Mouse (Mus musculus): ENCODE measurements around the gene Rufy1. TPM values are rescaled to one million over a fixed set of nuclear protein-coding genes. Genes with fewer than 3 reads are reported as not detected.

Rufy1 gene
- polyA plus RNA-seq, 1 experiment from 2014 or later = 28.9 TPM

DNA sequence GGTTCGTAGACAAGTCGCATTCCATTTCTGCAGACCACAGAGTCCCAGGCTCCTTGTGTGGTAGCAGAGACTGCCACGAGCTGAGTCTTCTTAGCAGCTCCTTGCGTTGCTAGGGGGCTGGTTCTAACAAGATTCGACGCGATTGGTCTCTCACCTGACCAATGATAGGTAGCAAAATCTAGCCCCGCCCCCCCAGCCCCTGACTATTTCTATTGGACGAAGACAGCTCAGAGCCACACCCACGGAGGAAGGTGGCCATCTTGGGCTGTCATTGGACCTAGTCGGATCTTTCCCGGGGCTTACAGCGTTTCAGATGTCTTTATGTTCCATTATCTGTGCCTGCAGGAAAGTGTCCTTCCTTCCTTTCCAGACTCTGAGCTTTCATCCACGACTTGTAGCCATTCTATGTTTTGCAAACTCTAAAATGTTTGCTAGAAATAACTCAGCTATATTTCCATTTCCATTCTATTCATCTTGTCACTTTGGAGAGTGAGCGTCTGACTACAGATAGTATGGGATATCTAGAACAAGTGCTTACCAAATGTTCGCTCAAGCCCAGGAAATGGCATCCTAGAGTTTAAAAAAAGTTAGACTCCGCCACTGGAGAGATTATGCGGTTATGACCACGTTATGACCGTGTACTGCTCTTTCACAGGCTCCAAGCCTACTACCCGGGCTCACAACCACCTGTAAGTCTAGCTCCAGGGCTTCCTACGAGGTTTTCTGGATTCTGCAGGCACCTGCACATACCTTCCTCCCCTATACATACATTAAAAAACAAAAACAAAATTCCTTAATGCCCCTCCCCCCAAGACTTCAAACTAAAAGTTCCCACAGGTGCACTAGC lies 8.8 kb downstream of the Rufy1 start:
- H3K9ac ChIP-seq = no peak overlapping the region
- peaks cover 28% of the 10 kb centered on the region for H3K36me3 ChIP-seq
- no peak overlapping the region; the same call in 1 of the 2 replicates for H3K27ac ChIP-seq
- H3K27me3 ChIP-seq = no peaks in the 10 kb centered on the region
- H3K4me3 ChIP-seq = peak overlapping the region; percentile 37
- peak; percentile 89 for ATAC-seq (replicated peaks; ENCODE audit: insufficient number of reproducible peaks, insufficient read depth, low FRiP score, low read depth)
- H3K9me3 ChIP-seq (replicated peaks) = no peaks in the 10 kb centered on the region
- peaks cover 10% of the 10 kb centered on the region for H3K4me1 ChIP-seq (replicated peaks)
- H3K4me2 ChIP-seq = peak overlapping the region; percentile 66
- 22% methylated on average over 22 of the region's 22 CpGs for WGBS

DNA sequence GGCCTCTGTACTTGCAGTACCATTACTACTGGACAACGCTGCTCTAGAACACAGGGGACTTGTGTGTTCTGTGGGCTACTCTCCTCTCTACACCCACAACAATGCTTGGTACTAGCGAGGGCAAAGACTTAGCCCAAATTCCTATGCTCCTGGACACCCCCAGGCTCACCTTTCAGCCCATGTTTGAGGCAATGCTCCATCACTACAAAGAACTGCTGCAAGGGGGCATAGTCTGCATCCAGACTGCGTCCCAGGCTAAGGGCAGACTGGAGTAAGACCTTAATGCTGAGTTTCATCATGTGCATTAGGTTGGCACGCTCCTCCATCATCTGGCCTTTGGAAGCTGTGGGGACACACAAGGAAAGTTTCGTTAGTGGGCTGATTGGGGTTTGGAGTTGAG lies 9.5 kb downstream of the Rufy1 start:
- Histone ChIP-seq H3K4me2 (peak overlapping the region; percentile 66), H3K36me3 (peaks cover 35% of the 10 kb centered on the region), H3K4me3 (peak overlapping the region; percentile 37), H3K9me3 (replicated peaks) (no peaks in the 10 kb centered on the region), H3K4me1 (replicated peaks) (peaks cover 10% of the 10 kb centered on the region), H3K27ac (no peak overlapping the region), H3K9ac (no peak overlapping the region), H3K27me3 (no peaks in the 10 kb centered on the region)
- WGBS = 54% methylated on average over 5 of the region's 5 CpGs
- peak; percentile 5; the same call in 1 of the 2 replicates for ATAC-seq (replicated peaks; ENCODE audit: insufficient number of reproducible peaks, insufficient read depth, low FRiP score, low read depth)

DNA sequence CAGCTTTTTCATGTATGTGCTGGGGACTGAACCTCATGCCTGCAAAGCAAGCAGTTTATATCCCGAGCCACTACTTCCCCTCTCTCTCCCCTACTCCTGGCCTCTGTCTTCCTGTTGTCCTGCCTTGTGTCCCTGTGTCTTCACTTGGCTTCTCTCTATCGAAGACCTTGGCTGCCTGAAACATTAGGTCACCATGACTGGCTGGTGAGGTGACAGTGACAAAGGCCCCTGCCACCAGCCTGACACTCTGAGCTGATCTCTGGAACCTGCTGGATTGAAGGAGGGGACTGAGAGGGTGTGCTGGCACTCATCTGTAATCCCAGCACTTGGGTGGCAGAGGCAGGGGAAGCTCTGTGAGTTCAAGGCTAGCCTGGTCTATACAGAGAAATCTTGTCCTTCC lies 13.1 kb downstream of the Rufy1 start:
- Histone ChIP-seq H3K9me3 (replicated peaks) (no peaks in the 10 kb centered on the region), H3K4me2 (no peak overlapping the region), H3K27me3 (no peaks in the 10 kb centered on the region), H3K4me1 (replicated peaks) (peaks cover 10% of the 10 kb centered on the region), H3K27ac (no peak overlapping the region), H3K4me3 (no peak overlapping the region), H3K9ac (no peak overlapping the region), H3K36me3 (peaks cover 49% of the 10 kb centered on the region)
- ATAC-seq (replicated peaks; ENCODE audit: insufficient number of reproducible peaks, insufficient read depth, low FRiP score, low read depth) = no peak
- whole genome bisulfite sequencing = 42% methylated on average over 2 of the region's 2 CpGs

GRCm38 (mm10) chr11:50415563-50416241 lies 15.2 kb downstream of the Rufy1 start:
- 85% methylated on average over 6 of the region's 6 CpGs for WGBS

DNA sequence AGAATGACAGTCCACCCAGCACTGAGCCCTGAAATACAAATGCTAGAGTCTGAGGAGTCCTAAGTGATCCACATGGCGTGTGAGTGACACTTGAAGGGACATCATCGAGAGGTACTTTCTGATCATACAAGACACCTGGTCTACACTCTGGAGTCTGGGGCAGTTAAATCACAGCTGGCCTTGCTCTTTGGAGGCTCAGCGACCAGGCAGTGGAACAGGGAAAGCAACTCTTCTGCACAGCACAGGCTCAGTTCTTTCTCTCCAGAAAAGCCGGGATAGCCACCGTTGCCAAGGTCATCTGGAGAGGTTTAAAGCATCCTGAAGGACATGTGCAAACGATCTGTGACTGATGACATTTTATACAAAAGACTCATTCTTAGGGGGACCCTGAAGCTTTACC lies 23.7 kb downstream of the Rufy1 start:
- no peak for ATAC-seq (replicated peaks; ENCODE audit: insufficient number of reproducible peaks, insufficient read depth, low FRiP score, low read depth)
- H3K27ac ChIP-seq = no peak overlapping the region
- WGBS = 52% methylated on average over 6 of the region's 6 CpGs
- H3K4me2 ChIP-seq = no peak overlapping the region
- H3K4me1 ChIP-seq (replicated peaks) = peaks cover 18% of the 10 kb centered on the region
- H3K36me3 ChIP-seq = peaks cover 44% of the 10 kb centered on the region
- no peaks in the 10 kb centered on the region for H3K9me3 ChIP-seq (replicated peaks)
- H3K9ac ChIP-seq = no peak overlapping the region
- no peak overlapping the region for H3K4me3 ChIP-seq
- H3K27me3 ChIP-seq = no peaks in the 10 kb centered on the region

More at GRCm38 (mm10) chr11:50415563-50416241, 15.2 kb downstream of the Rufy1 start:
- peaks cover 51% of the 10 kb centered on the region for H3K36me3 ChIP-seq
- no peak overlapping the region for H3K4me2 ChIP-seq
- no peak overlapping the region for H3K4me3 ChIP-seq
- no peak for ATAC-seq (replicated peaks; ENCODE audit: insufficient number of reproducible peaks, insufficient read depth, low FRiP score, low read depth)
- no peaks in the 10 kb centered on the region for H3K4me1 ChIP-seq (replicated peaks)
- no peaks in the 10 kb centered on the region for H3K9me3 ChIP-seq (replicated peaks)
- no peak overlapping the region for H3K9ac ChIP-seq
- H3K27ac ChIP-seq = no peak overlapping the region
- no peaks in the 10 kb centered on the region for H3K27me3 ChIP-seq

DNA sequence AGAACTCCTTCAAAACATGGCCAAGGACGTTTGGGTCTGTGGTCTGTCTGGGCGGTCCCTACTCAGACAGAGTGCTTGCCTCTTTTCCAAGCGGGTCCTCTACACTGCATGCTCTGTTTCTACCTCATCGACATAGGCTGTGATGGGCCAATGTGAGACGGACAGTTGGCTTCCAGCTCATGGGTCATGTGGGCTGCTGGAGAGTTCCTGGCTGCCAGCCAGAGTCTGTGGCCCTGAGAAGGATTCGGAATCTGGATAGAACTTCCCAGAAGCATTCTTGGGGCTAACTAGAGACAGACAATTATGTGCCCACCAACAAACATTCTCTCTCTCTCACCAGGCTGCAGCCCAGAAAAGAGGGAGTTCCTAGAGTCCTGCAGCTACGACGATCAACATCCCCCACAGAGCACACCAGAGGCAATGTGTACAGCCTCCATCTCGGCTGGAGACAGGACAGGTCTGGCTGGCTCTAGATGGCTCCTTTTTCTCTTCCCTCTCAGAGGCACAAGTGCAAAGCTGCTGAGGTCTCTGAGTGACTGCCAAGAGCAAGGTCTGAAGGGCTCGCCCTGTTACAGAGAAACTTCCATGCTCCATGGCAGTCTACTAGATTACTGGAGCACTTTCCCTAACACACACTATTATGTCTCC lies 27.4 kb downstream of the Rufy1 start:
- Histone ChIP-seq H3K9ac (no peak overlapping the region), H3K4me3 (no peak overlapping the region), H3K27ac (peak overlapping the region; percentile 81), H3K4me2 (peak overlapping the region; percentile 21), H3K27me3 (no peaks in the 10 kb centered on the region), H3K36me3 (peaks cover 55% of the 10 kb centered on the region), H3K9me3 (replicated peaks) (no peaks in the 10 kb centered on the region), H3K4me1 (replicated peaks) (peaks cover 19% of the 10 kb centered on the region)
- peak; percentile 63 for ATAC-seq (replicated peaks; ENCODE audit: insufficient number of reproducible peaks, insufficient read depth, low FRiP score, low read depth)
- WGBS = 40% methylated on average over 10 of the region's 10 CpGs

- H3K27ac ChIP-seq = peak overlapping the region; percentile 81
- no peak overlapping the region for H3K9ac ChIP-seq
- H3K4me1 ChIP-seq (replicated peaks) = peaks cover 19% of the 10 kb centered on the region
- H3K4me3 ChIP-seq = no peak overlapping the region
- no peaks in the 10 kb centered on the region for H3K27me3 ChIP-seq
- 81% methylated on average over 3 of the region's 3 CpGs for WGBS
- H3K36me3 ChIP-seq = peaks cover 62% of the 10 kb centered on the region
- no peak overlapping the region for H3K4me2 ChIP-seq
- no peaks in the 10 kb centered on the region for H3K9me3 ChIP-seq (replicated peaks)
- no peak for ATAC-seq (replicated peaks; ENCODE audit: insufficient number of reproducible peaks, insufficient read depth, low FRiP score, low read depth)
Measured at GRCm38 (mm10) chr11:50402481-50402880, 28.4 kb downstream of the Rufy1 start.

- no peak for ATAC-seq (replicated peaks; ENCODE audit: insufficient number of reproducible peaks, insufficient read depth, low FRiP score, low read depth)
- Histone ChIP-seq H3K27me3 (no peaks in the 10 kb centered on the region), H3K4me2 (no peak overlapping the region), H3K4me1 (replicated peaks) (peaks cover 16% of the 10 kb centered on the region), H3K4me3 (no peak overlapping the region), H3K27ac (no peak overlapping the region), H3K9me3 (replicated peaks) (no peaks in the 10 kb centered on the region), H3K9ac (no peak overlapping the region), H3K36me3 (peaks cover 53% of the 10 kb centered on the region)
- WGBS = 79% methylated on average over 13 of the region's 13 CpGs
Measured at GRCm38 (mm10) chr11:50398803-50399202, 32.1 kb downstream of the Rufy1 start.

- no peak for ATAC-seq (replicated peaks; ENCODE audit: insufficient number of reproducible peaks, insufficient read depth, low FRiP score, low read depth)
- H3K4me1 ChIP-seq (replicated peaks) = peaks cover 2% of the 10 kb centered on the region; the same call in 1 of the 2 replicates
- peaks cover 59% of the 10 kb centered on the region for H3K36me3 ChIP-seq
- H3K4me2 ChIP-seq = no peak overlapping the region
- H3K9ac ChIP-seq = no peak overlapping the region
- H3K4me3 ChIP-seq = no peak overlapping the region
- no peak overlapping the region for H3K27ac ChIP-seq
- H3K9me3 ChIP-seq (replicated peaks) = no peaks in the 10 kb centered on the region
- WGBS = 75% methylated on average over 9 of the region's 9 CpGs
- no peaks in the 10 kb centered on the region for H3K27me3 ChIP-seq
Measured at GRCm38 (mm10) chr11:50397316-50397715, 33.6 kb downstream of the Rufy1 start.

GRCm38 (mm10) chr11:50396766-50397307 lies 34.1 kb downstream of the Rufy1 start:
- Histone ChIP-seq H3K4me3 (no peak overlapping the region), H3K9ac (no peak overlapping the region), H3K27me3 (no peaks in the 10 kb centered on the region), H3K9me3 (replicated peaks) (no peaks in the 10 kb centered on the region), H3K27ac (no peak overlapping the region), H3K4me1 (replicated peaks) (peaks cover 2% of the 10 kb centered on the region), H3K36me3 (peaks cover 54% of the 10 kb centered on the region), H3K4me2 (no peak overlapping the region)
- no peak for ATAC-seq (replicated peaks; ENCODE audit: insufficient number of reproducible peaks, insufficient read depth, low FRiP score, low read depth)
- WGBS = 69% methylated on average over 11 of the region's 11 CpGs

DNA sequence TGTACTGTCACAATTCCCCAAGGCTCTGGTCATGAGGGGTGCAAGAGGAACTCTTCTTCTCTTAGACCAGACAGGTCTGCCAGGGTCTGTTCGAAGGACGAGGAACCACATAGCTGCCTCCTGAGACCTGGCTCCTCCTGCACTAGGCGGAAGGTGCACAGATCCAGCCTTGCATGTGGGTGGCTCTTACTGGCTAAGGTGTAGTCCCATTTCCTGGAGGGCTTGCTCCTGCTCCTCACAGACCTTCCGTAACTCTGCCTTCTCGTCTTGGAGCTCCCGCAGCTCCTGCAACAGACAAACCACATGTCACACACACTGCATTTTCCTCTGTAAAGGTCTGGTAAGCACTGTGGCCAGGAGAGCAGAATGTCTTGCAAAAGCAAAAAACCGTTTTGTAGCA lies 36.2 kb downstream of the Rufy1 start:
- Histone ChIP-seq H3K27ac (no peak overlapping the region), H3K27me3 (no peaks in the 10 kb centered on the region), H3K4me2 (no peak overlapping the region), H3K9me3 (replicated peaks) (no peaks in the 10 kb centered on the region), H3K4me1 (replicated peaks) (peaks cover 12% of the 10 kb centered on the region), H3K4me3 (no peak overlapping the region), H3K9ac (no peak overlapping the region), H3K36me3 (peaks cover 38% of the 10 kb centered on the region)
- ATAC-seq (replicated peaks; ENCODE audit: insufficient number of reproducible peaks, insufficient read depth, low FRiP score, low read depth) = no peak
- WGBS = 87% methylated on average over 7 of the region's 7 CpGs

All from heart, embryonic 15.5 days (tissue).